Mouse (Mus musculus) layer of hippocampus, adult 18-20 months (tissue): Measurements from ENCODE around the gene Ncapd3. TPM values are rescaled to one million over a fixed set of nuclear protein-coding genes. Genes with fewer than 3 reads are reported as not detected.

ENCODE experiments used
- DNase-seq, 2 experiments: peaks; one replicate each; pipeline ENCODE4 v3.0.0; 2022; ENCODE audit warnings: low spot score in 2 of 2
- long read RNA-seq: library from polyadenylated mRNA; stranded (forward); transcript quantifications from one replicate; pipeline ENCODE4 v2.0.0, GENCODE M21; 2021
- total RNA-seq, 2 experiments: library from RNA; stranded (reverse); gene quantifications; 2 replicates each; pipeline ENCODE4 v1.2.3; 2021

Gene Ncapd3
- 10 to 100 TPM; 16.6 to 18.2 TPM for total RNA-seq
- long read RNA-seq, full-length matches to known transcripts = 8 of 12 reads
- long read RNA-seq, partial matches to known transcripts = 3 of 12 reads
- long read RNA-seq, other reads (novel, unspliced or antisense) = 1 of 12 reads

DNA sequence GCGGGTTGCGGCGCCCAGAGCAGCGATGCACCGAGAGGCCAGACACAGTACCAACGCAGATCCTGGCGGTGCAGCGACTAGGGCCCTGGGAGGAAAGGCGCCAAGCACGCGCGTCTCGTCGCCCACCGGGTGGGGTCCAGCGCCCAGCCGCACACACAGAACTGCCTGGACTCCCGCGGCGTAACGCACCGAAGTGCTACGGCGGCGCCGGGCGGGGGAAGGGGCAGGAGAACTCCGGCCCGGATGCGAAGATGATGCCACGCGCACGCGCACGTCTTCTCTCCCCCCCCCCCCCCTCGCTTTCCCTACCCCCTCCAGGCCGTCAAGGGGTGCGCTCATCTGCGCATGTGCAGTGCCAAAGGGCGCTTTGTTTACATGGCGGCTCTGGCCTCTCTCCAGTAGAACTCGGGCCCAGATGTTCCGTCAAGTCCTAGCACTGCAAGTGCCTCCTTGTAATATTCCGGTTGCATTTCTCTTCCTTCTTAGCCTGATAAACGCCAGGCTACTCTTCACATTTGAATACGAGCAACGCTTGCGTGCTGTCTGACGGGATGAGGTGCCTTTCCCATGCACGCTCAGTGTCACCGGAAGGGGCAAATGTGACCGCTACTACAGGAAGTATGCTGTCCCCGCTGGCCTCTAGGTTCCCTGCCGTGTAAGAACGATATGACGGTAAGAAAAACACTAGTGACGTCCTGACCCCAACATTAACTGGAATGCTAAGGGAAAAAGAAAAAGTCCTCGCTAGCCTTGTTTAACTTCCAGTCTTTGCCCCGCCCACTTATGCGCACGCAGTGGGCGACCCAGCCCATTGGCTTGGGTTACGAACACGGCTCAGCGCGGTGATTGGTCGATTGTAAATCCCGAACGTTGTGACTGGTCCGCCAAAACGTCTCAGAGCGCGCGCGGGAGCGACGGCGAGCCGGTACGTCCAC, at the start of gene Ncapd3, which contains the start of gene Vps26b:
Gene Ncapd3 (plus strand): TSS at position 348 of the 935 bp plus-strand sequence.
Gene Vps26b (minus strand): TSS at position 238 of the 935 bp plus-strand sequence.
- DNase-seq = peak; percentile 94 to 99

DNA sequence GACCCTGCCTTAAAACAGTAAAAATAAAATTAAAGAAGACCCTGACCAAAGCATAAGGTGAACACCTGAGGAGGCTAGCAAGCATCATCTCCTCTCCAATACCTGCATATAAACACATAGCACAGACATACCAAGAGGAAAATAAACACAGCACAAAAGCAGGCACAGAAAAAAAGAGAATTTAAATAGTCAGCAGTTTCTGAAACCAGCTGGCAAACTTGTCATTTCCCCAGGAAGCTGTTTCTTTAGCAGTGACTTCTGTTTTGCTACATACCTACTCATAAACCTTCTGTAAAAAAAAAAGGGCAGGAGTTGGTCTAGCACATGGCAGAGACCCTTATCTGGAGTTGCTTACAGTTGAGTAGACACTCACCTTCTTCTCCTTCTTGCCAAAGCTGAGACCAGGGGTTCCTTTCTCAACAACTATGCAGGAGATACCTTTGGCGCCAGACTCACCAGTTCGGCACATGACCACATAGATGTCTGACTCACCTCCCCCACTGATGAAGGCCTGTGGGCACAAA, 44.8 kb upstream of the Ncapd3 start:
- no peak for DNase-seq

DNA sequence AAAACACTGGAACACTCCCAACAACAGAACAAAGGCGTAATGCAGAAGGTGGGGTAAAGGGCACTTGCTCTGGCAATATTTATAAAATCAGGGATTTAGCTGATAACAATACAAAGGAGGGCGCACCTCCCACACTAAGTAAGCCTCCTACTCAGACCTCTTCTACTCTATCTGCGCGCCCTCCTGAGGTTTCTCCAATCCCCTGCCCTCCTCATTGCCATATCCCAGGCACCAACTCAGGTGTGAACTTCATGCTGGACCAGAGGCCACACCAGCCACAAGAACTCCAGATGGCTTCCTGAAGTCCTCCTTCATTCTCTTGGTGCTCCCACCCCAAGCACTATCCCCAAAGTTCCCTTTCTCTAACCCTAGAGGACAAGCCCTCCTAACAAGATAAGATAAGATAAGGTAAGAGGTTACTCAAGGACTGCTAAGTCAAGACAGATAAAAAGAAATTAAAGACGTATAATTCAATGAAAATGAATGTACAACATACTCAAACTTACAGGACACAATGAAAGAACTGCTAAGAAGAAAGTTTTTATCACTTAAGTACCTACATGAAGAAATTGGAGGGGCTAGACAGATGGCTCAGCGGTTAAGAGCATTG, 44.2 kb upstream of the Ncapd3 start:
- DNase-seq = no peak

DNA sequence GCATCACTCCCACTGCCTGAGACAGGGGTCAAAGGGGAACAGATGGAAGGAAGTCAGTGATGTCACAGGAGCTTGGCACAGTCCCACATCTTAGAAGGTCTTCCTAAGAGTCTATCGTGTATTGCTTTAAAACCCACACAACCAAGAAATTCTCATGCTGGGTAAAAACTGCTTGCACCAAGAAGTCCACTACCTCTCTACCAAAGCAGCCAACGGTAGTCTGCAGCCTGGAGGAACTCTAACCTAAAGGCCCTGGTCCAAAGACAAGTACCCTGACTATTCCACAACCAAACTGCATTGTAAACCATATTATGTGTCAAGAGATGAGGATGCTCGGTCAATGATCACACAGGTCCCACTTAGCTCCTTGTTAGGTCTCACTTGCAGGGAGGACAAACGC, 39.8 kb upstream of the Ncapd3 start:
- DNase-seq = no peak

DNA sequence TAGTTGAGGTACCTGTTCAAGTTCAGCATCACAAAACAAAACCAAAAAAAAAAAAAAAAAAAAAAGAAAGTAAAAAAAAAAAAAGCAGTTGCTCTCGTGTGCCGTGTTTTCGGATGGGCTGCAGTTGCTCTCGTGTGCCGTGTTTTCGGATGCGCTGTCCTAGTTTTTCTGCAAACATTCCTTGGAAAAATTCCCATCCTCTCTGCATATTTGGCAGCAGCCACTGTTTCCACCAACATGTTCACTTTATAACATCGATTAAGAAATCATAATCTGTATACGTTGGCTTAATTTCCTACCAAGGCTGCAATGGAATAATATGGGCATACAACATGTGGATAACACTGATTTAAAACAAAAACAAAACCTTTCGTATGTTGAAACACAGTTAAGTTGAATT, 36.9 kb upstream of the Ncapd3 start:
- peak in 1 of 2 experiments; percentile 55 for DNase-seq

DNA sequence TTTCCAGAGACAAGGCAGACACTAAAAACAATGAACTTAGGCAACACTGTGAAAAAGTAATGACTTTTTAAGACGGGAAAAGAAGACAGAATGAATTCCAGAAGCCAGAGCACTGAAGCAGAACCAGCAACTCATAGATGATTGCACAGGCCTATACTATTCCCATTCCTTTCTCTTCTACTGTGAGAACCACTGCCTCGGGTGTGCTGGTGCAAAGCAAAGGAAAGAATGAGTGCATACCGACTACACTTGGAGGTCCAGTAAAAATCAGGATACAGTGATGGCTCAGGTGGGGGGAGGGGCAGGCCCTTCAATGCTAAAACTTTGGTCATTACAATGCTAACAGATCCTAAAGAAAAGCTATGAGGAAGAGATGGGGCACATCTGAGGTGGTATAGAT, 36.1 kb upstream of the Ncapd3 start:
- no peak for DNase-seq

DNA sequence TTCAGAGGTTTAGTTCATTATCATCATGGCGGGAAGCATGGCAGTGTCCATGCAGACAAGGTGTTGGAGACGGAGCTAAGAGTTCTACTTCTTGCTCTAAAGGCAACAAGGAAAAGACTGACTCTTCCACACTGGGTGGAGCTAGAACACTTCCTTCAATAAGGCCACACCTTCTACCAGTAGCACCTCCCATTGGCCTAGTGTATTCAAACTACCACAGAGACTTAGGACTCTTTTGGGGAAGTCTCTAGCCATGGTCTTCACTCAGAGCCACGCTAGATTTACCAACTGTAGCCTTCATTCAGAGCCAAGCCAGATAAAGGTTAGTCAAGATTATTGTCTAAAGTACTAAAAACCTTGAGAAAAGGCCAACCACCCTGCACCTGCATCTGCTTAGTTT, 32.9 kb upstream of the Ncapd3 start:
- DNase-seq = no peak

DNA sequence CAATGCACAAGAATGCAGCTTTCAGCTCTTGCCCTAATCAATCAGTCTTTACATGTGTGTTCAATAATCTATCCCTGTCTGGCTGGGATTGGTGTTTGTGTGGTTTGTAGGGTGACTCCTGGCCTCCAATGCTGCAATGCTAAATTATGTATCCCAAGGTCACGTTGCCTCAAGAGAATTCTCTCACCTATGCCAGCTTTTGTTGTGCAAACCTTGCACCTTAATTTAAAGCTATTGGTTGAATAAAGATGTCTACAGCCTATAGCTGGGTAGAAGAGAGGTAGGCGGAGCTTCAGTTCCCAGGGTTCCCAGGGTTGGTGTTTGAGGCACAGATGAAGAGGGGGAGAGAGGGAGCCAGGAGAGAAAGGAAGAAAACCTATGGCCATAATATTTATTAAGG, 32.5 kb upstream of the Ncapd3 start:
- no peak for DNase-seq

DNA sequence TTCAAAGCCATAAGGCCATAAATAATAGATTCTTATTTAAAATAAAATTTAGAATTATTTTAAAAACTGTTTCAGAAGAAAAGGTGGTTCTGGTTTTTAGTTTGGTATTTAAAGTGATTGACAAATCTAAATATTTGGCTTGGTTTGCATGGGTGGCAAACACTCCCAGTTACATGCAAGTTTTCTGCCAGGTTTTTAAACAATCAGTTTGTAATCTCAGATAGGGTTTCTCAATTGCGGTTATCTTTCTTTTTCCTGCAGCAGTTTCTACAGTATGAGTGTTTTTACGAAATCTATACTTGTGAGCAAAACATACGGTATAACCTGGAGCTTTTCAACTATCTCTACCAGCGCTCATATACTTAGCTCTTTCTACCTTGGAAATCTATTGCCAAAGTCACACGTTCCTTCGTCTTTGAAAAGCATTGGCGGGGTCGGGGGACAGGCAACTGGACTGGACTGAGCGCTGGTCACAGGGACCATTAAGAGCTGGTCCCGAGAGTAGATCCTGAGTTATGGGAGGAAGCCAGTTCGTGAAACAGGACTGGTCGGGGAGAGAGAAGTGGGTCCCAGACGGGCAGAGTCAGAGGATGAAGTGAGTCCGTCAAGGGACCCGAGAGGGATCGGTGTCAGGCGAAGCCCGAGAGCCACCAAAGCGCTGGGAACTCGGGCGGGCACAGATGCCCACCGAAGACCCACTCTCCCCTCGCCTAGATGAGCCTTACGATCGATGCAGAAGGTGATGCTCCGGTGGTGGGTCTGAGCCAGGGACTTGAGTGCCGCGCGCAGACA, 31.1 kb upstream of the Ncapd3 start:
- peak in 1 of 2 experiments; percentile 30 for DNase-seq

DNA sequence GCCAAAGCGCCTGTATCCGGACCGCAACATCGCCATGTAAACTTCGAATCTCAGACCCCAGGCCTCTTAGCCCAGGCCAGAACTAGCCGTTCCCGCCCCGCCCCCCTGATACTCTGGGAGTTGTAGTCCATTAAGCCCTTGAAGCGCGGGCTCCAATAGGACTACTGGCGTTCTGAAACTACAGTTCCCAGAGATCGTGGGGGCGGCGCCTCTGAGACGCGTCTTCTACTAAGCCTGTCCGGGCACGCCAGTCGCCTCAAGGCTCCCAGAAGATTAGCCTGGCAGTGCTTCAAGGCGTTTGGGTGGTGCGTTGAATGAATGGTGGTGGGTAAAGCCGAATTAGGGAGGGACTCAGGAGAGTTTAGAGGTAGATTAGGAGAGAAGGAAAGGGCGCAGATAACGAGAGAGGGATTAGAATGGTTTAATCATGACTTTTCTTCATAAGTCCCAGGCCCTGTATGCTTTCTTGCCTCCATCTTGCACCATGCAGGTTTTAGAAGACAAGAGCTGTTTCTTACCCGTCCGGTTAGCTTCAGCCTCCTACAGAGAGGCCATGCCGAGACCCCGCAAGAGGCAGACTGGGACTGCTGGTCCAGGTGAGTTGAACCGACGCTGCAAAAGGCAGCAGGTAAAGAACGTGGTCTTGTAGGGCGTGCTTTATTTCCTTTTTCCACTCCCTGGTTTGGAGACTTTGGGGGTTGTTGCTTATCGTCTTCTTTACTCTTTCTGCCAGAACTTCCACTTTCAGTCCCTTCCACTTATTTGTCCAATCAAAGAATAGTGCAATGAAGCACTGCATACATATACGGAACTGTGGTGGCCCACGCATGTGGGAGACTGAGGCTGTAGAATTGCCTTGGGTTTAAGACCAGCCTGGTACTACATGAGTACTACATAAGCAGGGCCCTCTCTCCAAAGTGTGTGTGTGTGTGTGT, 30.2 kb upstream of the Ncapd3 start, which contains the start of the genes Acad8 and Thyn1:
Gene Acad8 (minus strand): TSS at position 106 of the 935 bp plus-strand sequence.
Gene Thyn1 (plus strand): TSS at position 250 of the 935 bp plus-strand sequence.
- peak; percentile 93 to 98 for DNase-seq

DNA sequence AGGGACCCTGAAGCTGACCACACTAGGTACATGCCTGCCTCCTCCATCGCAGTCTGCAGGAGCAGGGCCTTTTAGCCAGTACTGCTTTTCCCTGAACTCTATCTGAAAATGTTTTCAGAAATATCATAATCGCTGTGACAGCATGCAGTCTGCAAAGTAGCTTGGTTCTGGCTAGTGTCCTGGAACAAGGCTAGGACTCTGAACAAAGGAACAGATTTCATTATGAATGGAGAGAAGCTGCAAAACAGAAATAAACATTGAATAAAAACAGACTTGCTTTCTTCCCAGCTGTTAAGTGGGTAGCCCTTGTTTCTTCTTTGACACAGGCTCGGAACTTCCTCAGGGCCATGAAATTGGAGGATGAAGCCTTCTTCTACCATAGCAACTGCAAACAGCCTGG, 24.7 kb upstream of the Ncapd3 start:
- peak in 1 of 2 experiments; percentile 67 for DNase-seq

DNA sequence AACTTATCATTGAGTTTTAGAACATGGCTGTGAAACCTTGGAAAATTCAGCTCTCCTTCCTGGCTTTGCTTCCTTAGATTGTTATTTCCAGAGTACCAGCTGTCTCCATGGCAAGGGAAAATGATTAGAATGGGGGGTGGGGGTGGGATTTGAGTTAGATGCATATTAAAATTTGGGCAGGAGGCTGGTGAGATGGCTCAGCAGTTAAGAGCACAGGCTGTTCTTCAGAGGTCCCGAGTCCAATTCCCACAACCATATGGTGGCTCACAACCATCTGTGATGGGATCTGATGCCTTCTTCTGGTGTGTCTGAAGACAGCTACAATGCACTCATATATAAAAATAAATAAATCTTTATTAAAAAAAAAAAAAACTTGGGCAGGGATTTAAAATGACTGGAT, 24.0 kb upstream of the Ncapd3 start:
- peak; percentile 69 to 85 for DNase-seq

DNA sequence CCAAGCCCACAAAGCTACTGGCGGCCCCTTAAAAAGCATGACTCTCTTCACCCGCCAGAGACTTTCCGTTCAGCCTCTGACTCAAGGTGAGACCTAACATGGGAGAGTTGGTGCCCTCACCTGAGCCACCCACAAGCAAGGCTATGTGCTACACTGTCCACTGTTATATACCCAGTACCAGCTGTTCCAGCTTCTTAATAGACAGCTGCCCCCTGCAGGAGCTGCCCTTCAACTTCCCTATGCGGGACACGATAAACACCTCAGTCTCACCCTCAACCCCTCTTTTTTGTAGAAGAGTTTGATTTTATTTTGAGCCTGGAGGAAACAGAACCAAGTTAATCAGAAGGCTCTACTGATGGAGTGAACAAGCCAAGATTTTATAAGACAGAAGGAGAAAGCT, 23.1 kb upstream of the Ncapd3 start:
- DNase-seq = no peak

DNA sequence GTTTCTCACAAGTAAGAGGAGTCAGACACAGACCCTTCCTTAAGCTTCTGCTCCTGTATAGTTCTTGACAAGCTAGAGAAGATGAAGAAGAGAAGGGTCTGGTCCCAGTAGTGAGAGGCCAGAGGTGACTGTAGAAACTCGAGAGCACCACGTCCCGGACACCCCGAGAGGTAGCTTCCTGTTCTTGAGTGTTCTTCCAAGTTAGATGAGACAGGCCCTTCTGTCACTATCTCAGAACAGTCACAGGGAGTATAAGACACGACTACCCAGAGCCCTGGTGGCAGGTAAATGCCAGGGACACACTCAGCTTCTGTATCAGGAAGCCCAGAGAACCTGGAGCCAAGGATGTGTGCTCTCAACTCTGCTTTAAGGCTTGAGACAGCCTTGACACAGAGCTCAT, 20.7 kb upstream of the Ncapd3 start:
- DNase-seq = no peak

DNA sequence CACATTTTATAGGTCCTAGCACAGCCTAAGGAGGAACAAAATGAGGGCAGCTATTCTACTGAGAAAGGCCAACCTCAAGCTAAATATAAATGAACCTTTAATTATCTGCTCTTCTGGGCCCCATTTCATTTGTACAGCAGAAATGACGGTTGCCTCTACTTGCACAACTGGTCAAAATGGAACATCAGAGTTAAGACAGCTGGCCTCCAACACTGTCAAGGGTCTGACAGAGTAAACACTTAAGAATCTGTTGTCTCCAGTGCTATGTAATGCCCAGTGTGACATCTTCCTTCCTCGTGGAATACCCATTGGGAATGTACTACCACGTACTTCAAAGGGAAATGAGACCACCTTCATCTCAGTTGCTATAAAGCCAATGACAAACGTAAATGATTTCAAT, 18.4 kb upstream of the Ncapd3 start:
- DNase-seq = no peak

DNA sequence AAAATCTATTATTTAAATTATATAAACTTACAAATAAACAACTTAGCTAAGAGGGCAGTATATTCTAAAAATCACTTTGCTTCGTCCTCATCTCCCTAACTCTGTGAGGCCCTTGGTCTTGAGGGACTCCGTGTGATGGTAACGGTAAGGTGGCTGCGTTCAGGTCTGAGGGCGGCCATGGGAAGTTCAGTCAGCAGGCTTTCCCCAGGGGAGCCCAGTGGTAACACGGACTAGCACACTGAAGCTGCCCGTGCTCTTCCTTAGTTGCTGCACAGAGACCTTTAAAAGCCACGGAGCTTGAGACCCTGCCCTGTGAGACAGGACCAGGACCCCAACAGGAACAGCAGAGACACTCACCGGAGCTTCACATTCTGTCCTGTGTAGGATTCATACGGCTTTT, 11.0 kb upstream of the Ncapd3 start:
- no peak for DNase-seq

DNA sequence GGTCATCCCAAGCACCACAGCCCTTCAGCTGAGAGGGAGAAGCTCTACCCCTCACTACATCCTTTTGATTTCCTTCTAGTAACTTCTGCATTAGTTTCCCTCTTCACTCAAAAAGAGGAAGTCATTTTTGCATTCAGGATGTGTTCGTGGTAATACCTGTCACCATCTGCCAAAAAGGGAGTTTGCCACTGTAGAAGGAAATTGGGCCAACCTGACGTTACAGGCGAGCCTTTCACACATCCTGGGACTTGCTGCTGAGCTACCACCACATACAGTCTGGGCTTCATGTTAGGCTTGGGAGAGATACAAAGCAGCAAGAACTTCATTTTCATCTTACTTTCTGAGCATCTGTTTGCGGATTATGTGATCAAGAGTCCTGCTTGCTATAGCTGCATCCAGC, 6.3 kb upstream of the Ncapd3 start:
- no peak for DNase-seq

DNA sequence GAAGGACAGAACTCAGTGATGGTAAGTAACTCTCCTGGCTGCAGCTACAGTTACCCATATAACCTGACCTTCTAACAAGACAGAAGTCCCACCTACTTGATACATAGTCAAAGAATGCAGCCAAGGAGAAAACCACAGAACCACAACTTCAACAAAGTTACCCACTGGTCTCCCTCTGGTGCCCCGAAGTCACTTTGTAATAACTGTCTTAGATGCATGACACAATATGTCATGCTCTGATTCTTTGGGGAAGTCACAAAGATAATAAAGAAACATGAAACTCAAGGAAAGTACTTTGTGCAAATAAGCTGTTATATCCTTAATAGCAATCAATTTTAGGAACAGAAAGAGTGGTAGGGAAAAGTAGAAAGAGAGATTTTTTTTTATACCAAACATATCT, 3.3 kb upstream of the Ncapd3 start:
- no peak for DNase-seq

DNA sequence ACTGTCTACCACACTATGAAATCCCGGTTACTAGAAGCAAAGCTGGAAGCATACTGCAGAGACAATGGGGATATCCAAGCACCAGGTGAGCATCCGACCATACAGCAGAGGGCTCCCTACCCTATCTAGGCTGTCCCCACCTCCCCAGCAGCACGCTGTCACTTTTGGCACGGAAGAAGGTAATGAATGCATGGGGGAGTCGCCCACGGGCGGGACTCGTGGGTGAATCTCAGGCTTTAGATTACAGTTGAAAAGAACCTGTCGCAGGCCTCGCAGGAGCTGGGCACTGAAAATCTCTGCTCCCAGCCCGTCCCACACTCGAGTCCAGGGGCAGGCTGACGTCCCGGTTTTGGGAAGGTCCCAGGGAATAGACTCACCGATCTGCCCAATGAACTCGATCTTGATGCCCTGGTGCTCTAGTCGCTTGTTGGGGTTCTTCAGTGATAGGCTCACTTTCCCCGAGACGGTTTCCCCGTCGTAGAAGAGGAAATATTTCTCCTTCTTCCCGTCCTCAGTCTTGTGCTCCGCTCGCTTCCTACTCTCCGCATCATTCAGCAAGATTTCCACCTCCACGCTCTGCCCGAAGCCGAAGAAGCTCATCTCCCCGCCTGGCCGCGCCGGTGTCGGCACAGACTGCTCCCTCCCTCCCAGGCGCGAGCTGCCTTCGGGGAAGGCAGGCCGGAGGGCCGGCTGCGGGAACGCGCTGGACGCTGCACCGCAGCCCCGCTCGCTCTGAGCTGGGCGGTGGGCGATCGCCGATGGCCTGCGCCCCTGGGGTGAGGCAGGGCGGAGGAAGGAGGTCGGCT, 750 bp upstream of the Ncapd3 start:
- peak; percentile 69 to 78 for DNase-seq
